In the genomic region with DNA sequence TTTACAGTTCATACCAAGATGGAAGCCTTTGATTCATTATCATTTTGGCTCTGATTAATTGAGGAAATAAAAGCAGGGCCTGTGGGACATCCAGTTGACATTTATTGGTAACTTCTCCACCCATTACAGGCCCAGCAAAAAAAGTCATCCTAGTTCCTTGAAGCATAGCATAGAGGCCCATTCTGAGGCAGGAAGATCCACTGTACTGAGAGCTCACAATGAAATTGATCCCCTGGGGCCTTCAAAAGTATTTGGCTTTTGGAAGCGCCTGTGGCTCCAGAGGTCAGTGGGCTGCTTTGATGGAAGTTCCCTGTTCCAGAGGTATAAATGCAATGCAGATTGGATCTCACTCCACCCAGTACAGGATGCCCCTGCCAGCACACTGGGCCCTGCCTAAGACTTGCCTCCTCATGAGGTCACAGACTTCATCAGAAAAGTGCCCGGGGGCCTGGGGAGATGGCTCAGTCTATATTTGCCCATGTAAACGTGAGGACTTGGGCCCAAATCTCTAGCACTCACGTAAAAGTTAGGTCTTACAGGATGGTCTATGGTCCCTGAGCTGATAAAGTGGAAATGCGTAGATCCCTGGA, we compare ENCODE assay signal across 19 mouse cellular contexts.
DNase-seq lines count a peak whose midpoint lies in the region; ATAC-seq lines count a peak whose summit lies in the region.
"Had no signal": no experiment of that assay in that cellular context is flagged by ENCODE, and none has a peak within 500 bp of the region (broad histone marks: within the 10 kb centered on the region; RNA-seq: fewer than 3 reads in every experiment).

No protein-coding gene starts in this region.

- H3K36me3 ChIP-seq in kidney, embryonic 14.5 days (ENCODE audit: control insufficient read depth, insufficient read depth, low read length) = no peaks in the 10 kb centered on the region
- no peaks in the 10 kb centered on the region for H3K36me3 ChIP-seq in embryonic facial prominence, embryonic 12.5 days
- H3K36me3 ChIP-seq: hindbrain, embryonic 13.5 days; limb, embryonic 12.5 days; midbrain, embryonic 12.5 days; neural tube, embryonic 13.5 days had no signal

- no peaks in the 10 kb centered on the region for H3K27me3 ChIP-seq in kidney, embryonic 14.5 days (ENCODE audit: control insufficient read depth, insufficient read depth, low read length)
- H3K27me3 ChIP-seq in embryonic facial prominence, embryonic 12.5 days = no peaks in the 10 kb centered on the region
- H3K27me3 ChIP-seq: forebrain, embryonic 13.5 days; hindbrain, embryonic 13.5 days; limb, embryonic 12.5 days; midbrain, embryonic 12.5 days; neural tube, embryonic 13.5 days had no signal

- H3K4me1 ChIP-seq in kidney, embryonic 14.5 days (ENCODE audit: control insufficient read depth, insufficient read depth, low read length) = no peaks in the 10 kb centered on the region
- H3K4me1 ChIP-seq in brown adipose tissue, adult 24 weeks (ENCODE audit: control insufficient read depth, insufficient read depth, insufficient read length, low read length) = peaks cover 17% of the 10 kb centered on the region
- peaks cover 34% of the 10 kb centered on the region for H3K4me1 ChIP-seq in embryonic facial prominence, embryonic 12.5 days
- H3K4me1 ChIP-seq: forebrain, embryonic 13.5 days; neural tube, embryonic 13.5 days had no signal

- no peak overlapping the region for H3K9ac ChIP-seq in kidney, embryonic 14.5 days (ENCODE audit: low read depth, low read length)
- no peak overlapping the region for H3K9ac ChIP-seq in embryonic facial prominence, embryonic 12.5 days
- H3K9ac ChIP-seq: forebrain, embryonic 13.5 days; hindbrain, embryonic 13.5 days; limb, embryonic 12.5 days; liver, embryonic 14.5 days; midbrain, embryonic 12.5 days; neural tube, embryonic 13.5 days had no signal

- no peaks in the 10 kb centered on the region for H3K9me3 ChIP-seq in kidney, embryonic 14.5 days (ENCODE audit: control insufficient read depth, low read length)
- no peaks in the 10 kb centered on the region for H3K9me3 ChIP-seq in embryonic facial prominence, embryonic 12.5 days
- H3K9me3 ChIP-seq: forebrain, embryonic 13.5 days; hindbrain, embryonic 13.5 days; limb, embryonic 12.5 days; midbrain, embryonic 12.5 days; neural tube, embryonic 13.5 days had no signal

- intact Hi-C loops in left cerebral cortex, postnatal 14 days (cut with DNase I) = no loop called here

- H3K27ac ChIP-seq in kidney, embryonic 14.5 days (ENCODE audit: low read depth, low read length) = no peak overlapping the region
- peak overlapping the region; percentile 96 for H3K27ac ChIP-seq in brown adipose tissue, adult 24 weeks (replicated peaks; ENCODE audit: low read depth, low read length)
- H3K27ac ChIP-seq in embryonic facial prominence, embryonic 12.5 days = peak overlapping the region; percentile 92; the same call in 1 of the 2 replicates
- H3K27ac ChIP-seq: forebrain, embryonic 13.5 days; hindbrain, embryonic 13.5 days; left cerebral cortex, adult 2 months; liver, embryonic 14.5 days; midbrain, embryonic 12.5 days; neural tube, embryonic 13.5 days had no signal

- 69% methylated on average over 5 of the region's 5 CpGs for WGBS in kidney, embryonic 14.5 days
- WGBS in embryonic facial prominence, embryonic 12.5 days = 73% methylated on average over 5 of the region's 5 CpGs

- ATAC-seq in kidney, embryonic 14.5 days (ENCODE audit: low FRiP score, low TSS enrichment) = 0 out of 2 replicates have a peak, but pooled peaks have one; percentile 48
- no peak for ATAC-seq in embryonic facial prominence, embryonic 12.5 days (ENCODE audit: insufficient number of reproducible peaks, insufficient read depth, low FRiP score, low TSS enrichment)
- no peak for ATAC-seq in erythroid progenitor cell, adult 5-6 weeks (replicated peaks; ENCODE audit: low FRiP score, poor library complexity, severe bottlenecking)
- ATAC-seq: forebrain, embryonic 13.5 days; inflammation-experienced regulatory T-cells, adult 6 months; lung, postnatal 0 days had no signal

- no peak for DNase-seq in kidney, adult 8-10 months
- DNase-seq in skeletal muscle tissue, adult 2 months (ENCODE audit: low read depth, low spot score) = peak; percentile 18
- DNase-seq in left cerebral cortex, postnatal 14 days (ENCODE audit: low spot score in 2 of 2) = no peak
- DNase-seq: adrenal gland, adult 2 months; cerebellum, adult 8-10 months; gastrocnemius, postnatal 14 days had no signal

- H3K4me3 ChIP-seq in kidney, embryonic 14.5 days (ENCODE audit: low read length) = no peak overlapping the region
- H3K4me3 ChIP-seq in brown adipose tissue, adult 24 weeks (ENCODE audit: insufficient read depth, low read depth, low read length) = no peak overlapping the region
- H3K4me3 ChIP-seq in embryonic facial prominence, embryonic 12.5 days = no peak overlapping the region
- H3K4me3 ChIP-seq: forebrain, embryonic 13.5 days; hindbrain, embryonic 13.5 days; left cerebral cortex, adult 2 months; limb, embryonic 12.5 days; midbrain, embryonic 12.5 days; neural tube, embryonic 13.5 days had no signal

- H3K4me2 ChIP-seq in kidney, embryonic 14.5 days (replicated peaks; ENCODE audit: low read depth, low read length) = no peak overlapping the region
- H3K4me2 ChIP-seq in embryonic facial prominence, embryonic 12.5 days (replicated peaks) = no peak overlapping the region
- H3K4me2 ChIP-seq: forebrain, embryonic 13.5 days; hindbrain, embryonic 13.5 days; limb, embryonic 12.5 days; midbrain, embryonic 12.5 days; neural tube, embryonic 13.5 days had no signal
